Mouse (Mus musculus) midbrain, postnatal 0 days (tissue): ENCODE results near the gene Gltp. TPM values are rescaled to one million over a fixed set of nuclear protein-coding genes. Genes with fewer than 3 reads are reported as not detected.
A peak's percentile ranks its signal among the peaks of the same experiment; 100 is the strongest.

Experiments
- ATAC-seq: fragments of 200-750 bp; cut with Nextera tagmentation; 2 replicates; pipeline ENCODE4 v1.8.0; 2017; ENCODE audit warnings: moderate number of reproducible peaks, mild to moderate bottlenecking, moderate TSS enrichment, moderate library complexity; ENCODE audit not compliant: low FRiP score
- DNase-seq: peaks from one replicate; pipeline ENCODE4 v3.0.0-alpha.2; 2015; ENCODE audit warnings: low spot score
- H3K27ac ChIP-seq: fragments of 300-500 bp; sonication (generic); 2 replicates; pipeline ENCODE4 v1.5.1; 2014; ENCODE audit warnings: low read depth, mild to moderate bottlenecking, low read length, mixed read lengths
- H3K27me3 ChIP-seq: fragments of 300-500 bp; sonication (generic); 2 replicates; pipeline ENCODE4 v1.6.1; 2014; ENCODE audit warnings: low read length, control low read depth, mixed read lengths; ENCODE audit not compliant: insufficient read depth
- H3K36me3 ChIP-seq: fragments of 300-500 bp; sonication (generic); 2 replicates; pipeline ENCODE4 v1.6.1; 2014; ENCODE audit warnings: low read length, control low read depth, mixed read lengths; ENCODE audit not compliant: insufficient read depth
- H3K4me1 ChIP-seq: fragments of 300-500 bp; sonication (generic); 2 replicates; pipeline ENCODE4 v1.6.1; 2014; ENCODE audit warnings: mild to moderate bottlenecking, control low read depth, antibody characterized with exemption, low read length, mixed read lengths; ENCODE audit not compliant: insufficient read depth
- H3K4me2 ChIP-seq: fragments of 300-500 bp; sonication (generic); 2 replicates; pipeline ENCODE4 v1.6.1; 2014; ENCODE audit warnings: low read depth, mild to moderate bottlenecking, low read length, mixed read lengths; ENCODE audit not compliant: poor library complexity, severe bottlenecking
- H3K4me3 ChIP-seq: fragments of 300-500 bp; sonication (generic); 2 replicates; pipeline ENCODE4 v1.5.1; 2014; ENCODE audit warnings: low read depth, mild to moderate bottlenecking, low read length, moderate library complexity
- H3K9ac ChIP-seq: fragments of 300-500 bp; sonication (generic); replicated peaks from 2 replicates; pipeline ENCODE4 v1.6.1; 2014; ENCODE audit warnings: mild to moderate bottlenecking, low read length, moderate library complexity, mixed read lengths; ENCODE audit not compliant: poor library complexity, severe bottlenecking
- H3K9me3 ChIP-seq: fragments of 300-500 bp; sonication (generic); 2 replicates; pipeline ENCODE4 v1.6.1; 2016; ENCODE audit warnings: low read length, control low read depth
- CTCF ChIP-seq: IDR thresholded peaks from 2 replicates; pipeline ENCODE4 v1.5.1; 2016; ENCODE audit warnings: antibody characterized with exemption, mild to moderate bottlenecking
- WGBS: fragments of 180-500 bp; shearing (Covaris S2); extraction: QIAGEN DNeasy Blood & Tissue Kit; methylation state at CpG from one replicate; pipeline ENCODE4 v1.1.7; 2014; 5-methylcytosine and 5-hydroxymethylcytosine counted together
- polyA plus RNA-seq: library from polyadenylated mRNA; unstranded; fragments of >200 nt; fragmentation: Nextera tagmentation; extraction: Ambion mirVana; gene quantifications from 2 replicates; pipeline ENCODE4 v1.2.1, GENCODE M21; 2015
- total RNA-seq: library from RNA; depleted of rRNA; stranded (reverse); fragments of >200 nt; gene quantifications from 2 replicates; pipeline ENCODE4 v1.2.3, GENCODE M21; 2014

The Gltp gene
- total and polyA plus RNA-seq, 2 experiments from 2014 or later, result 32.6 to 42.1 TPM

- ATAC-seq, result no peak
- no peak for TF ChIP-seq CTCF
- H3K27ac ChIP-seq, result no peak overlapping the region
- peaks cover 70% of the 10 kb centered on the region for H3K36me3 ChIP-seq
- no peak overlapping the region for H3K9ac ChIP-seq
- H3K4me1 ChIP-seq, result no peaks in the 10 kb centered on the region
- no peaks in the 10 kb centered on the region for H3K27me3 ChIP-seq
- no peak overlapping the region for H3K4me3 ChIP-seq
- no peak overlapping the region for H3K4me2 ChIP-seq
- DNase-seq, result no peak
- WGBS, result 97% methylated on average over 6 of the region's 6 CpGs
- H3K9me3 ChIP-seq, result 0 out of 2 replicates have a peak, but pooled peaks cover 2% of the 10 kb centered on the region
Measured at GRCm38 (mm10) chr5:114719928-114720270, 29.1 kb upstream of the Gltp start.

- Histone ChIP-seq H3K9me3 (0 out of 2 replicates have a peak, but pooled peaks cover under 1% of the 10 kb centered on the region), H3K27ac (no peak overlapping the region), H3K9ac (no peak overlapping the region), H3K4me2 (no peak overlapping the region), H3K4me3 (no peak overlapping the region), H3K27me3 (no peaks in the 10 kb centered on the region), H3K4me1 (no peaks in the 10 kb centered on the region), H3K36me3 (peaks cover 76% of the 10 kb centered on the region)
- TF ChIP-seq CTCF, result no peak
- ATAC-seq, result no peak
- DNase-seq, result no peak
- WGBS, result 92% methylated on average over 20 of the region's 20 CpGs
Measured at GRCm38 (mm10) chr5:114719003-114719927, 28.5 kb upstream of the Gltp start.

- Histone ChIP-seq H3K27me3 (no peaks in the 10 kb centered on the region), H3K4me2 (no peak overlapping the region), H3K4me1 (no peaks in the 10 kb centered on the region), H3K27ac (no peak overlapping the region), H3K9ac (no peak overlapping the region), H3K4me3 (no peak overlapping the region), H3K9me3 (no peaks in the 10 kb centered on the region), H3K36me3 (peaks cover 79% of the 10 kb centered on the region)
- DNase-seq (peak; percentile 24), ATAC-seq (no peak)
- WGBS, result 86% methylated on average over 13 of the region's 13 CpGs
- no peak for TF ChIP-seq CTCF
Measured at GRCm38 (mm10) chr5:114718483-114718882, 27.7 kb upstream of the Gltp start.

- DNase-seq, result no peak
- WGBS, result 97% methylated on average over 8 of the region's 8 CpGs
- ATAC-seq, result no peak
Measured at GRCm38 (mm10) chr5:114717937-114718336, 27.2 kb upstream of the Gltp start.

GRCm38 (mm10) chr5:114717292-114717691 lies 26.5 kb upstream of the Gltp start:
- DNase-seq, result no peak
- Histone ChIP-seq H3K9ac (no peak overlapping the region), H3K4me3 (no peak overlapping the region), H3K27ac (no peak overlapping the region), H3K9me3 (no peaks in the 10 kb centered on the region), H3K27me3 (no peaks in the 10 kb centered on the region), H3K36me3 (peaks cover 80% of the 10 kb centered on the region), H3K4me1 (no peaks in the 10 kb centered on the region), H3K4me2 (no peak overlapping the region)
- WGBS, result 91% methylated on average over 12 of the region's 12 CpGs
- no peak for TF ChIP-seq CTCF
- no peak for ATAC-seq

More at GRCm38 (mm10) chr5:114717937-114718336, 27.2 kb upstream of the Gltp start:
- H3K4me1 ChIP-seq, result no peaks in the 10 kb centered on the region
- no peak overlapping the region for H3K4me2 ChIP-seq
- H3K9me3 ChIP-seq, result no peaks in the 10 kb centered on the region
- TF ChIP-seq CTCF, result no peak
- H3K9ac ChIP-seq, result no peak overlapping the region
- no peak overlapping the region for H3K27ac ChIP-seq
- H3K36me3 ChIP-seq, result peaks cover 83% of the 10 kb centered on the region
- H3K27me3 ChIP-seq, result no peaks in the 10 kb centered on the region
- H3K4me3 ChIP-seq, result no peak overlapping the region

- no peak overlapping the region for H3K4me3 ChIP-seq
- H3K9me3 ChIP-seq, result no peaks in the 10 kb centered on the region
- DNase-seq (no peak), ATAC-seq (no peak)
- WGBS, result 90% methylated on average over 18 of the region's 18 CpGs
- peaks cover 72% of the 10 kb centered on the region for H3K36me3 ChIP-seq
- H3K4me2 ChIP-seq, result no peak overlapping the region
- no peaks in the 10 kb centered on the region for H3K27me3 ChIP-seq
- H3K4me1 ChIP-seq, result no peaks in the 10 kb centered on the region
- no peak for TF ChIP-seq CTCF
- H3K27ac ChIP-seq, result no peak overlapping the region
- H3K9ac ChIP-seq, result no peak overlapping the region
Measured at GRCm38 (mm10) chr5:114714551-114714950, 23.8 kb upstream of the Gltp start.
